Mouse (Mus musculus): ENCODE data around the gene Prl2c1. TPM values are rescaled to one million over a fixed set of nuclear protein-coding genes. Genes with fewer than 3 reads are reported as not detected.
"Not testable (repeated sequence)": the region's sequence is repeated elsewhere in the genome, so short reads cannot be mapped to it uniquely, and the experiment has no call there.

Gene Prl2c1
- polyA plus RNA-seq (2015; fragmentation: Nextera tagmentation; extraction: Ambion mirVana), result not detected in 2 replicates

GRCm38 (mm10) chr13:27849042-27849441, at the start of gene Prl2c1:
Gene Prl2c1 (plus strand): TSS chr13:27849342.
- Histone ChIP-seq H3K4me3 (no peak within 1 kb of the TSS), H3K36me3 (no peaks in the 10 kb centered on the region), H3K4me1 (no peaks in the 10 kb centered on the region), H3K27ac (no peak within 1 kb of the TSS), H3K4me2 (replicated peaks) (no peak within 1 kb of the TSS), H3K9me3 (no peaks in the 10 kb centered on the region), H3K9ac (no peak within 1 kb of the TSS), H3K27me3 (no peaks in the 10 kb centered on the region)
- 88% methylated on average over 3 of the region's 3 CpGs for WGBS
- no peak for ATAC-seq (ENCODE audit: low FRiP score, low read depth)

GRCm38 (mm10) chr13:27801354-27801753, 47.8 kb upstream of the Prl2c1 start, which contains the start of gene Prl2a1:
Gene Prl2a1 (plus strand): TSS chr13:27801654.
- H3K4me3 ChIP-seq, result no peak within 1 kb of the TSS
- ATAC-seq (ENCODE audit: low FRiP score, low read depth), result no peak
- no peak within 1 kb of the TSS for H3K27ac ChIP-seq
- whole genome bisulfite sequencing, result 74% methylated on average over 1 of the region's 1 CpGs
- H3K36me3 ChIP-seq, result no peaks in the 10 kb centered on the region
- no peaks in the 10 kb centered on the region for H3K9me3 ChIP-seq
- H3K4me1 ChIP-seq, result no peaks in the 10 kb centered on the region
- no peaks in the 10 kb centered on the region for H3K27me3 ChIP-seq
- H3K9ac ChIP-seq, result no peak within 1 kb of the TSS
- H3K4me2 ChIP-seq (replicated peaks), result no peak within 1 kb of the TSS

- ATAC-seq (ENCODE audit: low FRiP score, low read depth), result no peak
- Histone ChIP-seq H3K36me3 (no peaks in the 10 kb centered on the region), H3K9ac (no peak overlapping the region), H3K27me3 (no peaks in the 10 kb centered on the region), H3K4me3 (no peak overlapping the region), H3K27ac (no peak overlapping the region), H3K4me2 (replicated peaks) (no peak overlapping the region), H3K4me1 (no peaks in the 10 kb centered on the region), H3K9me3 (no peaks in the 10 kb centered on the region)
- WGBS, result 73% methylated on average over 1 of the region's 1 CpGs
These were observed 46.4 kb upstream of the Prl2c1 start for GRCm38 (mm10) chr13:27802765-27803164.

GRCm38 (mm10) chr13:27904236-27904635, 55.1 kb downstream of the Prl2c1 start:
- not testable (repeated sequence) for H3K27me3 ChIP-seq; ATAC-seq (ENCODE audit: low FRiP score, low read depth); H3K4me1 ChIP-seq; H3K9ac ChIP-seq; H3K4me3 ChIP-seq; H3K27ac ChIP-seq; H3K9me3 ChIP-seq; H3K36me3 ChIP-seq; H3K4me2 ChIP-seq (replicated peaks)
- 87% methylated on average over 2 of the region's 2 CpGs for WGBS

Other genes with a start within 250 kb of the Prl2c1 start
- gene Prl7b1, start 238.8 kb upstream of the Prl2c1 start, polyA plus RNA-seq (2015; fragmentation: Nextera tagmentation; extraction: Ambion mirVana), result not detected in 2 replicates
- gene Prl7a1, start 206.8 kb upstream of the Prl2c1 start, polyA plus RNA-seq (2015; fragmentation: Nextera tagmentation; extraction: Ambion mirVana), result not detected in 2 replicates
- gene Prl7a2, start 181.3 kb upstream of the Prl2c1 start, polyA plus RNA-seq (2015; fragmentation: Nextera tagmentation; extraction: Ambion mirVana), result not detected in 2 replicates
- not detected in 2 replicates for gene Prl7d1, start 132.6 kb upstream of the Prl2c1 start, polyA plus RNA-seq (2015; fragmentation: Nextera tagmentation; extraction: Ambion mirVana)
- not detected in 2 replicates for gene Prl7c1, start 68.5 kb upstream of the Prl2c1 start, polyA plus RNA-seq (2015; fragmentation: Nextera tagmentation; extraction: Ambion mirVana)
- gene Prl2a1, start 47.7 kb upstream of the Prl2c1 start, polyA plus RNA-seq (2015; fragmentation: Nextera tagmentation; extraction: Ambion mirVana), result not detected in 2 replicates
- gene Prl4a1, start 166.9 kb downstream of the Prl2c1 start, polyA plus RNA-seq (2015; fragmentation: Nextera tagmentation; extraction: Ambion mirVana), result not detected in 2 replicates